In the genomic region with DNA sequence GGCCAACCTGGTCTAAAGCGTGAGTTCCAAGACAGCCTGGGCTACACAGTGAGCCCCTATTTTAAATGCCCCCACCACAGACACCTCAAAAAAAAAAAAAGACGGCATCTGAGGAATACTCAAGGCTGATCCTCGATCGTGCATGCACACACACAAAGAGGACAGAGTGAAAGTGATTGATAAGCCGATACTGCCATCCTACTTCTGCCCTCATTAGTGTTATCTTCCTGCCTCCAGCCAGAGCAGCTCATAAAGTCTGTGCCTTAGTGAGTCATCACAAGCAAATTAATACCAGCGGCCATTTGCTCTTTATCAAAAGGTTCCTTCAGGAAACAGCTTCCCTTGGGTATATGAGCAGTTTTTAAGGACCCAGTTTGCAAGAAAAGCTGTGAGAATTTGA, we compare ENCODE assay signal across 22 mouse cellular contexts. TPM values are rescaled to one million over a fixed set of nuclear protein-coding genes. Genes with fewer than 3 reads are reported as not detected.
DNase-seq lines count a peak whose midpoint lies in the region; ATAC-seq and TF ChIP-seq lines count a peak whose summit lies in the region.
"Had no signal": no experiment of that assay in that cellular context is flagged by ENCODE, and none has a peak within 500 bp of the region (broad histone marks: within the 10 kb centered on the region; RNA-seq: fewer than 3 reads in every experiment).

No protein-coding gene starts in this region.

- H3K9me3 ChIP-seq in liver, embryonic 11.5 days (ENCODE audit: control insufficient read depth, low read length): no peaks in the 10 kb centered on the region
- H3K9me3 ChIP-seq in liver, postnatal 0 days (ENCODE audit: low read length): no peaks in the 10 kb centered on the region
- H3K9me3 ChIP-seq in forebrain, embryonic 14.5 days (replicated peaks; ENCODE audit: control insufficient read depth, low read length): no peaks in the 10 kb centered on the region
- H3K9me3 ChIP-seq: heart, embryonic 10.5 days; kidney, embryonic 15.5 days; lung, embryonic 15.5 days; midbrain, embryonic 13.5 days had no signal

- H3K4me2 ChIP-seq in liver, embryonic 11.5 days: peak overlapping the region; percentile 21
- H3K4me2 ChIP-seq in liver, postnatal 0 days (ENCODE audit: low read depth, low read length): 0 out of 2 replicates have a peak overlapping the region, but pooled peaks have one; percentile 2
- H3K4me2 ChIP-seq in forebrain, embryonic 14.5 days (ENCODE audit: low read length): no peak overlapping the region
- H3K4me2 ChIP-seq: kidney, embryonic 15.5 days; lung, embryonic 15.5 days; midbrain, embryonic 13.5 days had no signal

- no peaks in the 10 kb centered on the region for H3K27me3 ChIP-seq in liver, embryonic 11.5 days (replicated peaks; ENCODE audit: control insufficient read depth, insufficient read depth, low read length)
- no peaks in the 10 kb centered on the region for H3K27me3 ChIP-seq in liver, postnatal 0 days (ENCODE audit: insufficient read depth, low read length)
- no peaks in the 10 kb centered on the region for H3K27me3 ChIP-seq in forebrain, embryonic 14.5 days (replicated peaks; ENCODE audit: control insufficient read depth, insufficient read depth, low read length)
- H3K27me3 ChIP-seq: CH12.LX; kidney, embryonic 15.5 days; lung, embryonic 15.5 days; midbrain, embryonic 13.5 days had no signal

- 33% methylated on average over 6 of the region's 6 CpGs for WGBS in liver, embryonic 11.5 days
- WGBS in liver, postnatal 0 days (ENCODE audit: insufficient replicate concordance): 46% methylated on average over 6 of the region's 6 CpGs
- 88% methylated on average over 6 of the region's 6 CpGs for WGBS in forebrain, embryonic 14.5 days

- no peak overlapping the region for H3K27ac ChIP-seq in liver, embryonic 11.5 days (ENCODE audit: low read depth, low read length)
- H3K27ac ChIP-seq in liver, postnatal 0 days (ENCODE audit: low read depth): no peak overlapping the region
- no peak overlapping the region for H3K27ac ChIP-seq in forebrain, embryonic 14.5 days (ENCODE audit: low read depth, low read length)
- H3K27ac ChIP-seq: gastrocnemius, adult 2 months; heart, embryonic 10.5 days; hindbrain, postnatal 0 days; kidney, embryonic 15.5 days; lung, embryonic 15.5 days; macrophage; midbrain, embryonic 13.5 days; stomach, postnatal 0 days had no signal

- DNase-seq in 416B (ENCODE audit: low read depth): peak; percentile 64
- peak; percentile 59 for DNase-seq in MEL-GATA-1-ER (ENCODE audit: extremely low read depth, low read depth)
- DNase-seq in liver, embryonic 11.5 days (ENCODE audit: low spot score): no peak
- no peak for DNase-seq in liver, postnatal 0 days
- DNase-seq in lung, postnatal 36 days: no peak
- no peak for DNase-seq in forebrain, embryonic 14.5 days (ENCODE audit: low spot score)
- DNase-seq in heart, adult 18-20 months: no peak
- DNase-seq: adrenal gland, postnatal 14 days; B cell, adult 2 months; cerebellum, adult 9-10 months; gastrocnemius, adult 2 months; kidney, adult 11 months; kidney, postnatal 36 days had no signal

- no peaks in the 10 kb centered on the region for H3K36me3 ChIP-seq in liver, embryonic 11.5 days (ENCODE audit: control insufficient read depth, insufficient read depth, low read length)
- H3K36me3 ChIP-seq in liver, postnatal 0 days (replicated peaks; ENCODE audit: insufficient read depth, low read length): no peaks in the 10 kb centered on the region
- H3K36me3 ChIP-seq in forebrain, embryonic 14.5 days (ENCODE audit: control insufficient read depth, insufficient read depth, low read length): no peaks in the 10 kb centered on the region
- H3K36me3 ChIP-seq: heart, embryonic 10.5 days; kidney, embryonic 15.5 days; lung, embryonic 15.5 days; midbrain, embryonic 13.5 days had no signal

- no peak overlapping the region for H3K4me3 ChIP-seq in liver, embryonic 11.5 days (ENCODE audit: low read depth, low read length)
- no peak overlapping the region for H3K4me3 ChIP-seq in liver, postnatal 0 days (ENCODE audit: low read depth, low read length)
- H3K4me3 ChIP-seq in forebrain, embryonic 14.5 days (ENCODE audit: low read depth, low read length): no peak overlapping the region
- H3K4me3 ChIP-seq: gastrocnemius, adult 2 months; heart, embryonic 10.5 days; kidney, embryonic 15.5 days; lung, embryonic 15.5 days; midbrain, embryonic 13.5 days had no signal

- H3K9ac ChIP-seq in liver, embryonic 11.5 days (ENCODE audit: low read depth, low read length): no peak overlapping the region
- H3K9ac ChIP-seq in liver, postnatal 0 days (replicated peaks): no peak overlapping the region
- H3K9ac ChIP-seq in forebrain, embryonic 14.5 days (ENCODE audit: low read length): no peak overlapping the region
- H3K9ac ChIP-seq: kidney, embryonic 15.5 days; lung, embryonic 15.5 days; midbrain, embryonic 13.5 days had no signal

- peak; percentile 81; the same call in 1 of the 2 replicates for TF ChIP-seq EP300 in liver, postnatal 0 days (IDR thresholded peaks at IDR 0.05; ENCODE audit: low read depth)

- ATAC-seq in liver, embryonic 11.5 days (replicated peaks; ENCODE audit: low FRiP score): peak; percentile 66
- ATAC-seq in liver, postnatal 0 days: peak; percentile 13; the same call in 1 of the 2 replicates
- no peak for ATAC-seq in forebrain, embryonic 14.5 days
- ATAC-seq: hindbrain, postnatal 0 days; midbrain, embryonic 13.5 days had no signal

- H3K4me1 ChIP-seq in liver, embryonic 11.5 days (replicated peaks; ENCODE audit: control insufficient read depth, insufficient read depth, low read length): no peaks in the 10 kb centered on the region
- H3K4me1 ChIP-seq in liver, postnatal 0 days (ENCODE audit: insufficient read depth): peaks cover 6% of the 10 kb centered on the region
- no peaks in the 10 kb centered on the region; the same call in 1 of the 2 replicates for H3K4me1 ChIP-seq in forebrain, embryonic 14.5 days (ENCODE audit: control insufficient read depth, insufficient read depth, low read length)
- H3K4me1 ChIP-seq: heart, embryonic 10.5 days; kidney, embryonic 15.5 days had no signal

- TF ChIP-seq CTCF in liver, postnatal 0 days (IDR thresholded peaks at IDR 0.05; ENCODE audit: low read depth): no peak

RNA-seq across cellular contexts. Expression of a gene that starts 4.2 kb away (rescaled TPM):
- polyA plus RNA-seq in liver, embryonic 11.5 days (2014; fragmentation: Nextera tagmentation; extraction: Ambion mirVana): 63.2 and 63.6 TPM in 2 replicates
- polyA plus RNA-seq in liver, postnatal 0 days (2015; fragmentation: Nextera tagmentation; extraction: Ambion mirVana): 24.9 and 30.6 TPM in 2 replicates
- 92.4 and 104 TPM in 2 replicates for polyA plus RNA-seq in forebrain, embryonic 14.5 days (2014; fragmentation: Nextera tagmentation; extraction: Ambion mirVana)
- total RNA-seq in heart, adult 18-20 months (2021): 10 to 100 TPM; 51.0 to 64.7 TPM

RNA-seq across cellular contexts. Expression of a gene that starts 47.5 kb away (rescaled TPM):
- polyA plus RNA-seq in liver, embryonic 11.5 days (2014; fragmentation: Nextera tagmentation; extraction: Ambion mirVana): 2.8 and 3.1 TPM in 2 replicates
- polyA plus RNA-seq in liver, postnatal 0 days (2015; fragmentation: Nextera tagmentation; extraction: Ambion mirVana): 0.05 and 0.25 TPM in 2 replicates
- 127 and 193 TPM in 2 replicates for polyA plus RNA-seq in forebrain, embryonic 14.5 days (2014; fragmentation: Nextera tagmentation; extraction: Ambion mirVana)
- total RNA-seq in heart, adult 18-20 months (2021): 1 to 10 TPM; 3.1 to 4.3 TPM
- total RNA-seq: hematopoietic stem cell, adult 5-6 weeks had no signal
- polyA plus RNA-seq: macrophage had no signal

Comparison
In these comparisons a context has a peak if more than half of its experiments do, and no peak if none do; other contexts are left out.
1. DNase-seq: peak in 416B (single experiment) and MEL-GATA-1-ER (single experiment); none in liver, embryonic 11.5 days (single experiment), liver, postnatal 0 days (single experiment), lung, postnatal 36 days (single experiment), forebrain, embryonic 14.5 days (single experiment) and heart, adult 18-20 months (0 of 2).
2. RNA of a gene that starts 47.5 kb away (polyA plus RNA-seq): 127 to 193 TPM in forebrain, embryonic 14.5 days; 2.8 to 3.1 TPM in liver, embryonic 11.5 days and 0.05 to 0.25 TPM in liver, postnatal 0 days; every median in the first group is over 10 times any median in the second.